Mouse (Mus musculus) neural tube, embryonic 12.5 days (tissue): ENCODE measurements at regions not wholly inside any gene's neighbourhood (a gene's known extent, or its start where the extent isn't known, plus 50 kb on each side); places are given as distances from the start of the nearest gene placed in this dataset.

Experiments used
- ATAC-seq: fragments of 200-750 bp; cut with Nextera tagmentation; 2 replicates; pipeline ENCODE4 v1.8.0; 2017; ENCODE audit warnings: low read depth, mild to moderate bottlenecking, moderate TSS enrichment, moderate library complexity; ENCODE audit not compliant: low FRiP score
- H3K27ac ChIP-seq: fragments of 300-500 bp; sonication (generic); 2 replicates; pipeline ENCODE4 v1.5.1; 2016
- H3K27me3 ChIP-seq: fragments of 300-500 bp; sonication (generic); replicated peaks from 2 replicates; pipeline ENCODE4 v1.6.1; 2016; ENCODE audit warnings: mild to moderate bottlenecking
- H3K36me3 ChIP-seq: fragments of 300-500 bp; sonication (generic); 2 replicates; pipeline ENCODE4 v1.6.1; 2016; ENCODE audit warnings: mild to moderate bottlenecking
- H3K4me1 ChIP-seq: fragments of 300-500 bp; sonication (generic); 2 replicates; pipeline ENCODE4 v1.6.1; 2016
- H3K4me2 ChIP-seq: fragments of 300-500 bp; sonication (generic); replicated peaks from 2 replicates; pipeline ENCODE4 v1.6.1; 2016; ENCODE audit warnings: mild to moderate bottlenecking
- H3K4me3 ChIP-seq: fragments of 300-500 bp; sonication (generic); 2 replicates; pipeline ENCODE4 v1.5.1; 2016
- H3K9ac ChIP-seq: fragments of 300-500 bp; sonication (generic); 2 replicates; pipeline ENCODE4 v1.6.1; 2016; ENCODE audit warnings: mild to moderate bottlenecking
- H3K9me3 ChIP-seq: fragments of 300-500 bp; sonication (generic); 2 replicates; pipeline ENCODE4 v1.6.1; 2016; ENCODE audit warnings: mild to moderate bottlenecking
- WGBS: fragments of 180-500 bp; shearing (Covaris S2); methylation state at CpG from one replicate; pipeline ENCODE4 v1.1.7; 2016; 5-methylcytosine and 5-hydroxymethylcytosine counted together

DNA sequence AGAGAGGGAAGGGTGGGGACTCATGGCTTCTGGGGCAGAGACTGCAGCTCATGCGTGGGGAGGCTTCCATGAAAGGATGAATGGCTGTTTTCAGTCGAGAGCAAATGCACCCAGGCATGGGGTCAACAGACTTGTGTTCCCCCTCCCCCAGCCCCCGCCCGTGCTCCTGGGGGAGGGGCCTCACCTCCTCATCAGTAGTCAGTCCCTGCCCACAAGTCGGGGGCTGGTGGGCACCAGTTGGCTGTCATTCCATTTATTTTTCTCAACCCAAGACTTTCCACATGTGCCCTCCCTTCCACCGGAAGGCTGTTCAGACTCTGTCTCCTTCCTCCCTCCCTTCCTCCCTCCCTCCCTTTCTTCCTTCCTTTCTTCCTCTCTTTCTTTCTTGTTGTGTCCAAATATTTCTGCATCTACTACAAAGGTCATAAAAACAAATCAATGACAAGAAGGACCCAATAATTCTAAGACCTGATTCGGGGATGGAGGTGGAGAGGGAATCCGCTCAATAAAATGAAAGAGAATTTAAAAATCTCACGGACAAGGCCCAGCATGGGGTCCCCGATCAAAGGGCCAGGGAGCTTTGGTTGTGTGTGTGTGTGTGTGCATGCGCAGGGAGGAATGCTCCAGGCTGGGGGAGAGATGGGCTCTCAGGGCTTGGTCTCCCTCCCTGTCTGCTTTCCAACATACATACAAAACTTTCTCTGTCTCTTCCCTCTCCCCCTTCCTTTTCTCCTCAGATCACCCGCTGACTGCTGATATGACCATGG lies 57.7 kb downstream of the Rpl14 start:
- Histone ChIP-seq H3K36me3 (no peaks in the 10 kb centered on the region), H3K9ac (no peak overlapping the region), H3K27ac (no peak overlapping the region), H3K27me3 (no peaks in the 10 kb centered on the region), H3K4me2 (no peak overlapping the region), H3K4me1 (peaks cover 16% of the 10 kb centered on the region; the same call in 1 of the 2 replicates), H3K4me3 (no peak overlapping the region), H3K9me3 (no peaks in the 10 kb centered on the region)
- ATAC-seq: no peak
- WGBS: 41% methylated on average over 12 of the region's 12 CpGs

DNA sequence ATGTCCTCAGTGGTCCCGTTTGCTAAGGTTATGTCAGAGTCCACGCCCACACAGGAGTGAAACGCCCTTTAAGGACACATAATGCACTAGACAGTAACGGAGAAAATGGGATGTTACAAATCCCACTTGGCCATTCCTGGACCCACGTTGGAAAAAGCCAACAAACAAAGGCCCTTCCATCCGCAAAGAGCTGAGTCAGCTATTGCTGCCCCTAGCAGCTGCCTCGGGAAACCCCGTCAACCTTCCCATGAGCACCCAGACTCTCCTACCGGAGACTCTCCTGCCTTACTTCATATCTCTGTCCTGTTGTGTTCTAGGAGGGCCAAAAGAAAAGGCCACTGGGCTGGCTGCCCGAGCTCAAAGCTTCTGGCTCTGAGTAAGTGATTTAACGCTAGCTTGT lies 58.4 kb downstream of the Rpl14 start:
- H3K36me3 ChIP-seq: no peaks in the 10 kb centered on the region
- H3K4me1 ChIP-seq: peaks cover 16% of the 10 kb centered on the region; the same call in 1 of the 2 replicates
- no peak for ATAC-seq
- WGBS: 83% methylated on average over 11 of the region's 11 CpGs
- no peak overlapping the region for H3K27ac ChIP-seq
- no peaks in the 10 kb centered on the region for H3K27me3 ChIP-seq
- no peak overlapping the region for H3K9ac ChIP-seq
- no peaks in the 10 kb centered on the region for H3K9me3 ChIP-seq
- H3K4me3 ChIP-seq: no peak overlapping the region
- no peak overlapping the region for H3K4me2 ChIP-seq

DNA sequence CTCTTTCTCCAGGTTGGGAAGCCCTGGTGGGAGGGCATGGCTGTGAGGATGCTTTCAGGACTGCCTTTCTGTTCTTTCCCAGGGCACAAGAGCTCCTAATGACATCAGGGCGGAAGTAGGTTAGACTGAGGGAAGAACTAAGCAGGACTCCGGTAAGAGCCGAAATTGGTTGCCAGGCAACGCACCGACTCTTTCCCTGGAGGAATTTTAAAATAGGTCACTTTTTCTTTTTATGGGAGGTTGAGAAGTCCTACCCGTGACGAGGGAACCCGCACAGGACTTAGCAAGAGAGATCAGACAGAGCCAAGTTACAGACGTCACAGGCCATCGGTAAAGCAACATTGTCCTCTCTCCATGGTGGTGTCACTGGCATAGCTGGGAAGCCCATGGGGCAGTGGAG lies 61.6 kb downstream of the Rpl14 start:
- no peak overlapping the region for H3K4me2 ChIP-seq
- no peak overlapping the region for H3K9ac ChIP-seq
- no peak overlapping the region for H3K4me3 ChIP-seq
- no peaks in the 10 kb centered on the region for H3K9me3 ChIP-seq
- H3K27me3 ChIP-seq: no peaks in the 10 kb centered on the region
- ATAC-seq: no peak
- H3K27ac ChIP-seq: no peak overlapping the region
- WGBS: 78% methylated on average over 10 of the region's 10 CpGs
- H3K36me3 ChIP-seq: no peaks in the 10 kb centered on the region
- H3K4me1 ChIP-seq: peaks cover 16% of the 10 kb centered on the region; the same call in 1 of the 2 replicates

- Histone ChIP-seq H3K27ac (no peak overlapping the region), H3K27me3 (no peaks in the 10 kb centered on the region), H3K4me2 (no peak overlapping the region), H3K9ac (no peak overlapping the region), H3K4me3 (no peak overlapping the region), H3K4me1 (no peaks in the 10 kb centered on the region), H3K36me3 (no peaks in the 10 kb centered on the region), H3K9me3 (no peaks in the 10 kb centered on the region)
- no peak for ATAC-seq
- WGBS: 79% methylated on average over 4 of the region's 4 CpGs
Measured at GRCm38 (mm10) chr9:120642656-120643055, 71.4 kb downstream of the Rpl14 start.

GRCm38 (mm10) chr9:120643371-120643770 lies 72.1 kb downstream of the Rpl14 start:
- Histone ChIP-seq H3K4me2 (no peak overlapping the region), H3K4me3 (no peak overlapping the region), H3K36me3 (no peaks in the 10 kb centered on the region), H3K27ac (no peak overlapping the region), H3K9me3 (no peaks in the 10 kb centered on the region), H3K27me3 (no peaks in the 10 kb centered on the region), H3K4me1 (no peaks in the 10 kb centered on the region), H3K9ac (no peak overlapping the region)
- ATAC-seq: no peak
- 87% methylated on average over 3 of the region's 3 CpGs for WGBS

- H3K9me3 ChIP-seq: no peaks in the 10 kb centered on the region
- H3K27me3 ChIP-seq: no peaks in the 10 kb centered on the region
- H3K9ac ChIP-seq: no peak overlapping the region
- H3K27ac ChIP-seq: no peak overlapping the region
- no peak for ATAC-seq
- no peaks in the 10 kb centered on the region for H3K4me1 ChIP-seq
- 95% methylated on average over 10 of the region's 10 CpGs for WGBS
- no peaks in the 10 kb centered on the region for H3K36me3 ChIP-seq
- no peak overlapping the region for H3K4me2 ChIP-seq
- H3K4me3 ChIP-seq: no peak overlapping the region
Measured at GRCm38 (mm10) chr9:120645776-120646175, 74.5 kb downstream of the Rpl14 start.

- ATAC-seq: no peak
- no peaks in the 10 kb centered on the region for H3K4me1 ChIP-seq
- H3K36me3 ChIP-seq: no peaks in the 10 kb centered on the region
- H3K9me3 ChIP-seq: no peaks in the 10 kb centered on the region
- no peak overlapping the region for H3K27ac ChIP-seq
- H3K4me2 ChIP-seq: no peak overlapping the region
- 78% methylated on average over 10 of the region's 10 CpGs for WGBS
- no peak overlapping the region for H3K9ac ChIP-seq
- no peaks in the 10 kb centered on the region for H3K27me3 ChIP-seq
- H3K4me3 ChIP-seq: no peak overlapping the region
Measured at GRCm38 (mm10) chr9:120646806-120647667, 75.8 kb downstream of the Rpl14 start.

DNA sequence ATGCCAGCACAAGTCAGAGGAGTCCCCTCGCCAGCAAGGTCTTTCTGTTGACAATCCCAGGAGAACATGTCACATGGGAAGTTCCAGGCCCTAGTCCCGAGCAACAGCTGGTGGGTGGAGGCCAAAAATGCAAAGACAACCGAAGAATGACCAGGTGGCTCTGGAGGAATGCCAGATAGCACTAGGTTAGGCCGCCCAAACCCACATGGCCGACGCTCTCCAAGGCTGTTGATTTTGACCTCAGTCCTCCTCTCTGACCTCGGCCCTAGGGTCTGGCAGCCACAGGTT lies 76.4 kb downstream of the Rpl14 start:
- Histone ChIP-seq H3K9me3 (no peaks in the 10 kb centered on the region), H3K4me2 (no peak overlapping the region), H3K4me1 (no peaks in the 10 kb centered on the region; the same call in 1 of the 2 replicates), H3K4me3 (no peak overlapping the region), H3K27me3 (no peaks in the 10 kb centered on the region), H3K27ac (no peak overlapping the region), H3K36me3 (no peaks in the 10 kb centered on the region), H3K9ac (no peak overlapping the region)
- WGBS: 86% methylated on average over 7 of the region's 7 CpGs
- no peak for ATAC-seq

- WGBS: 75% methylated on average over 14 of the region's 14 CpGs
- ATAC-seq: no peak
- no peak overlapping the region for H3K4me3 ChIP-seq
- H3K9me3 ChIP-seq: no peaks in the 10 kb centered on the region
- H3K36me3 ChIP-seq: no peaks in the 10 kb centered on the region
- 0 out of 2 replicates have a peak overlapping the region, but pooled peaks have one; percentile 29 for H3K4me2 ChIP-seq
- H3K9ac ChIP-seq: no peak overlapping the region
- H3K27ac ChIP-seq: no peak overlapping the region
- no peaks in the 10 kb centered on the region; the same call in 1 of the 2 replicates for H3K27me3 ChIP-seq
- H3K4me1 ChIP-seq: peaks cover 13% of the 10 kb centered on the region
Measured at GRCm38 (mm10) chr9:120652733-120653132, 81.5 kb downstream of the Rpl14 start.

- WGBS: 34% methylated on average over 5 of the region's 5 CpGs
- no peaks in the 10 kb centered on the region; the same call in 1 of the 2 replicates for H3K27me3 ChIP-seq
- peak overlapping the region; percentile 29 for H3K4me2 ChIP-seq
- no peaks in the 10 kb centered on the region for H3K9me3 ChIP-seq
- ATAC-seq: 0 out of 2 replicates have a peak, but pooled peaks have one; percentile 29
- no peaks in the 10 kb centered on the region for H3K36me3 ChIP-seq
- no peak overlapping the region for H3K27ac ChIP-seq
- H3K4me1 ChIP-seq: peaks cover 13% of the 10 kb centered on the region
- H3K9ac ChIP-seq: no peak overlapping the region
- H3K4me3 ChIP-seq: no peak overlapping the region
Measured at GRCm38 (mm10) chr9:120653170-120653569, 81.9 kb downstream of the Rpl14 start.

DNA sequence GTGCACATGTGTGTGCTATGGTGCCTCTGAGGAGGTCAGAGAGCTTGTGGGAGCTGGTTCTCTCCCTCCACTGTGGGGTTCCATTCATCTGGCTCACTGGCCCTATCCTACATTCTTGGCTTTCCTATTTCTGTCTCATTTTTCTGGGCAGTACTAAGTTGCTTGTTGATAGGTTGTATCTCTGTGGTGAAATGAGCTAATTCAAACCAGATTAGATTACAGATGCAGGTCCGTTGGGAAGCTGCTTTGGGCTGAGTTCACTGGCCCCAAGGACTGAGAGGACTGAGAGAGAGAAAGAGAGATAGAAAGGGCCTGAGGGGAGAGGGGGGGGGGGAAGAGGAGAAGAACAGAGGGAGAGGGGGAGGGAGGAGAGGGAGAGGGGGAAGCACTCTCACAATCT lies 83.5 kb downstream of the Rpl14 start:
- no peak overlapping the region for H3K9ac ChIP-seq
- ATAC-seq: no peak
- H3K27me3 ChIP-seq: no peaks in the 10 kb centered on the region; the same call in 1 of the 2 replicates
- H3K9me3 ChIP-seq: no peaks in the 10 kb centered on the region
- H3K4me1 ChIP-seq: peaks cover 13% of the 10 kb centered on the region
- H3K4me3 ChIP-seq: no peak overlapping the region
- H3K4me2 ChIP-seq: no peak overlapping the region
- no peak overlapping the region for H3K27ac ChIP-seq
- 64% methylated on average over 1 of the region's 1 CpGs for WGBS
- H3K36me3 ChIP-seq: no peaks in the 10 kb centered on the region

GRCm38 (mm10) chr9:120656976-120657375 lies 85.7 kb downstream of the Rpl14 start:
- WGBS: 21% methylated on average over 5 of the region's 6 CpGs
- no peaks in the 10 kb centered on the region; the same call in 1 of the 2 replicates for H3K27me3 ChIP-seq
- H3K9me3 ChIP-seq: no peaks in the 10 kb centered on the region
- H3K9ac ChIP-seq: no peak overlapping the region
- H3K4me2 ChIP-seq: no peak overlapping the region
- H3K4me1 ChIP-seq: peaks cover 13% of the 10 kb centered on the region
- H3K4me3 ChIP-seq: no peak overlapping the region
- no peaks in the 10 kb centered on the region for H3K36me3 ChIP-seq
- H3K27ac ChIP-seq: no peak overlapping the region
- ATAC-seq: no peak
